Mouse (Mus musculus) testis, postnatal 14 days (tissue): ENCODE measurements at regions not wholly inside any gene's neighbourhood (a gene's known extent, or its start where the extent isn't known, plus 50 kb on each side); places are given as distances from the start of the nearest gene placed in this dataset.
A peak's percentile ranks its signal among the peaks of the same experiment; 100 is the strongest.
"Not testable (repeated sequence)": the region's sequence is repeated elsewhere in the genome, so short reads cannot be mapped to it uniquely, and the experiment has no call there.

Experiments
- DNase-seq: peaks from one replicate; pipeline ENCODE4 v3.0.0; 2021; ENCODE audit warnings: low spot score

DNA sequence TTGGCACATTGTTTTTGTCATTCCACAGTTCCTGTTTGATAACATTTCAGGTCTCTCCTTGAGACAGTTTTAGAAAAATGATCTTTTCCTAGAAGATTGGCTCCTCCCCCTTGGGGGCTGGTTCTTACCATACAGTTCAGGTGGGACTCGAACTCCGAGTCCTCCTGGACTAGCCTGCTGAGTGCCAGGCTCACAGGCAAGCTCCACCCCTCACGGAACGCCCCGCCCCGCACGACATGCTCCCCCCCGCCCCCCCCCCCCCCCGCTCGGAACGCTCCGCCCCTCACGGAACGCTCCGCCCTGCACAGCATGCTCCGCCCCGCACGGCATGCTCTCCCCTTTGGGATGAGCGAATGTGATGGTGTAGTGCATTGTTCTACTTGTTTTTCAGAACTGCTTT, 65.9 kb upstream of the Inpp5a start:
- no peak for DNase-seq

DNA sequence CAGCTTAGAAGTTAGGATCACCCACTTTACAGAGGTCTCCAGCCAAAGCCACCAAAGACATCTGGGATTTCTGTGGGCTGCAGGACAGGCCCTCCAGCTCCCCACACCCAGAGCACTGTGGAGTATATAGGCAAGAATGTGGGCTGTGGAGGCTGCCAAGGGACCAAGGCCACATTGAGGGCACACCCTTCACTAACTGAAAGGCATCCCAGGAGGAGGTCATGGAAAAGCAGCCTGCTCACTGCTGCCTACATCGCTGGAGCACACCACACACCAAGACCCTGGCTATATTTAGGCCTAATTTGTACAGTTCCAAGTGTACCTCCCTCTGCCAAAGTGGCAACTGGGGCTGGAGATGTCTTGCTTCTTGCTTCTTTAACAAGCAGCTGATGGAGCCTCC, 61.9 kb upstream of the Inpp5a start:
- DNase-seq: peak; percentile 34

DNA sequence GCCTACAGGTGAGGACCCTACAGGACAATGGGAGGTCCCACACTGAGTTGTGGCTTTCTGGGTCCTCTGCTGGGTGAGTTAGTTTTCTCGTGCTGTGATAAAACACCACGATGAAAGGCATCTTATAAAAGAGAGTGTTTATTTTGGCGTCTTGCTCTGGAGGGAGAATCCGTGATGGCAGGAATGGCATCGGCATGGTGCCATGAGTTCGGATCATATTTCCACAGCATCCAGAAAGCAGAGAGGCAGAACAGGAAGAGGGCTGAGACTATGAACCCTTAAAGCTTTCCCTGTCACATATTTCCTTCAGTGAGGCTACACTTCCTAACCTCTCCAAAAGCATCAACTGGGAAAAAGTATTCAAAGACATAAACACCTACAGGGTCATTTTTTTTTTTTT, 56.1 kb upstream of the Inpp5a start:
- no peak for DNase-seq

DNA sequence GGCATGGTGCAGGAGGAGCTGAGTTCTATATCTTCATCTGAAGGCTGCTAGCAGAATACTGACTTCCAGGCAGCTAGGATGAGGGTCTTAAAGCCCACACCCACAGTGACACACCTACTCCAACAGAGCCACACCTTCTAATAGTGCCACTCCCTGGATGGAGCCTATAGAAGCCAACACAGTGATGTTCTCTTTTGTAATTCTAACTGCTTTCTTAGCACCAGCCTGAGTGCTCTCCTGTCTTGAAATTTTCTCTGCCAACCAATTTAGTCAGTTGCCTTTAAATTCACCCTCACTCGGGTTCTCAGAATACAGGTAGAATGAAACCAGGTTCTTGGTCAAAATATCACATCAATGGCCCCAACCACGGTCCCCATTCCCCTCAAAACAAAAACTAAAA, 50.9 kb upstream of the Inpp5a start:
- DNase-seq: not testable (repeated sequence)
